Mouse (Mus musculus): ENCODE data around the gene Kmt2a.
"Not testable (repeated sequence)": the region's sequence is repeated elsewhere in the genome, so short reads cannot be mapped to it uniquely, and the experiment has no call there.

The Kmt2a gene

GRCm38 (mm10) chr9:44772750-44773651 lies 108.1 kb downstream of the Kmt2a start:
- in situ Hi-C loops (cut with MboI; ENCODE audit: low pct_unique_long_range_greater_than_20kb in 1 of 2, low sequenced_read_pairs in 2 of 2, unreplicated experiment in 1 of 2): no loop called here

GRCm38 (mm10) chr9:44772392-44772749 lies 108.7 kb downstream of the Kmt2a start:
- in situ Hi-C loops (cut with MboI; ENCODE audit: low pct_unique_long_range_greater_than_20kb in 1 of 2, low sequenced_read_pairs in 2 of 2, unreplicated experiment in 1 of 2): no loop called here

- in situ Hi-C loops (cut with MboI; ENCODE audit: low pct_unique_long_range_greater_than_20kb in 1 of 2, low sequenced_read_pairs in 2 of 2, unreplicated experiment in 1 of 2): no loop called here
These were observed 109.7 kb downstream of the Kmt2a start for GRCm38 (mm10) chr9:44771376-44771775.

GRCm38 (mm10) chr9:44768029-44768394 lies 113.1 kb downstream of the Kmt2a start:
- in situ Hi-C loops (cut with MboI; ENCODE audit: low pct_unique_long_range_greater_than_20kb in 1 of 2, low sequenced_read_pairs in 2 of 2, unreplicated experiment in 1 of 2): not testable (repeated sequence)

GRCm38 (mm10) chr9:44767101-44768028 lies 113.7 kb downstream of the Kmt2a start, which contains the start of the genes Arcn1 and Ift46:
TSS of gene Arcn1 (minus strand) at chr9:44767845.
TSS of gene Ift46 (plus strand) at chr9:44767908.
- in situ Hi-C loops (cut with MboI; ENCODE audit: low pct_unique_long_range_greater_than_20kb in 1 of 2, low sequenced_read_pairs in 2 of 2, unreplicated experiment in 1 of 2): no loop called here

- in situ Hi-C loops (cut with MboI; ENCODE audit: low pct_unique_long_range_greater_than_20kb in 1 of 2, low sequenced_read_pairs in 2 of 2, unreplicated experiment in 1 of 2): no loop called here
These were observed 120.2 kb downstream of the Kmt2a start for GRCm38 (mm10) chr9:44760873-44761272.

All from mouse embryonic stem cell (cell line).